Mouse (Mus musculus) naive thymus-derived CD4-positive, alpha-beta T cell, adult 2 months (primary cell): ENCODE results near the gene Zfp423.

ENCODE experiments used
- DNase-seq: peaks from one replicate; pipeline ENCODE4 v3.0.0-alpha.2; 2011; ENCODE audit warnings: low read depth

Zfp423 gene

GRCm38 (mm10) chr8:87803437-87803836 is 156.0 kb downstream of the Zfp423 start:
- DNase-seq = no peak

- no peak for DNase-seq
These were observed 156.8 kb downstream of the Zfp423 start for GRCm38 (mm10) chr8:87802571-87802970.

GRCm38 (mm10) chr8:87800121-87800520 is 159.3 kb downstream of the Zfp423 start:
- DNase-seq = no peak

DNA sequence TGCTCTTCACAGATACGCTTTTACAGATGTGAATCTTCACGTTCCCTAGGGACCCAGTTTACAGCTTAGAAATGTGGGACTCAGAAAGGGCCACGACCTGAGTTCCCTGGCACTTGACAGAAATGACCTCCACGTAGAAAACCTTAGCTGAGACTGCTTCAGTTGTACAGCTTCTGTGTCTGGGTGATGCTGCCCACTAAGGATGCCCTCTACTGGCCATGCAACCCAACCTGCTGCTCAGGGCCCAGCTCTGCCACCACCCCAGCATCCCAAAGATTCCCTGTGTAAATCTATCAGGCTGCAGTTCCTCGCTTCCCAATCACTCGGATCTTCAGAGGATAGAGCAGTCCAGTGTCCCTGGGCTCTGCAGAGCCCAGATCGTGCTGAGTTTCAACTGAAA is 163.2 kb downstream of the Zfp423 start:
- no peak for DNase-seq

DNA sequence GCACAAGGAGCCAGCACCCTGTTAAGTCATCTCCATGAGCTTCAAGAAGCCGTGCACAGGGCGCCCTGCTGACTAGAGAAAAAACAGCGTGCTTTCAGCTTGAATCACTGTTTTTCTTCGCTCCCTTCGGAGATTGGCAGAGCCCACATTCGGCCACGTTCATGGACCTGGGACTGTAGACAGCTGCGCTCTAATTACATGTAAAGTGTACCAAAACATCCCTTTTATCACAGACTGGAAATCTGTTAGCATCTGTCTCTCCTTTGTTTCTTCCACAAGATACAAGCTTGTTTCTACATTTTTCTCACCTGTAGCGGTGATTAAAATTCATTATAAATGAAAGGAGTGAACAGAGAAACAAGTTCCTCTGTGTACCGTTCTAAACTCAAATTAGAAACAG is 164.8 kb downstream of the Zfp423 start:
- DNase-seq = no peak

- no peak for DNase-seq
These were observed 168.3 kb downstream of the Zfp423 start for GRCm38 (mm10) chr8:87791103-87791502.

DNA sequence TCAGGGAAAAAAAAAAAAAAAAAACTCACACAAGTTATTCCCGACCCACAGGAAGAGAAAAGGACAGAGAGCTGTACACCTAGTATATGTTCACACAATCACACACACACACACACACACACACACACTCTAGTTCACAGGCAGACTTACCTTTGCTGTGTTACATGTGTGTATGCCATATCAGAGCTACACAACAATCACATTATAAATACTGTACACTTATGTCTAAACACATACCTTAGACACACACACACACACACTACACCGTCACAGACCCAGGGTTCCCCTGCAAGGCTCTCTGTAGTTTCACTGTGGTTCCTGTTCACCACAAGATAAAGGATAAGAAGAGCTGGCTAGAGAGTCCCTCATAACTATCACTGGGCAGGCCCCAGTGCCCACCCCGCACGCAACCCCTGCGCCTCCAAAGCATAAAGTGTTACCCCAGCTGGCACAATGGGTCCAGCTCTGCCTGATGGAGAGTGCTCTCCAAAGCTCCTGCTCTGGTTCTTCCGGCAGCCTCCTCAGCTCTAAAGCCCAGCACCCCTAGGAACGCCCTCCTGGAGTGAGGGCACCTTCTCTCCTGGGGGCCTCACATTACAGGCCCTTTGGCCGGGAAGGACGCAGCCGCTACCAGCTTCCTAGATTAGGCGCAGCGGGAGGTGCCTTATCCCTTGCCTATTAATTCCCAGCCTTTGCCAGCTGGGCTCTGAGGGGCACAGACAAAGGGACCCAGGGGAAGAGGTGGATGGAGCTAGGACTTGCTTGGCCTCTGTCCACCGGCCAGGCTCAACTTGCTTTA is 174.6 kb downstream of the Zfp423 start:
- DNase-seq = no peak

DNA sequence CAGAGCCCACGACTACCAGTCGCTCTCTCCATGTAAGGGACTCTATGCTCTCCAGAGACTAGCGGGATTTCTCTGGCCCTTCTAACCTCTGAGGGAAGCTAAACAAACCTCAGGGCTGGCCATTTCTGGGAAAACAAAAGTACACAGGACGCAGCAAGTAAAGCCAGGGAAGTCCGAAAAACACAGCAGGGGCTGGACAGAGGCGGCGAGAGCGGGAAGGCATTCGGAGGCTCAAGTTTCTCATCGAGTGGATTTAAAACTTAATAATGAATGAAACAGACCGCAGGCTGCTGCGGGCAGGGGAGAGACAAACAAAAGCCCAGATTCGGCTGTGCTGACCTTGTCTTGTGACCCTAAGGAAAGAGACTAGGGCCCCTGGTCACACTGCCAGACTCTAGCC is 175.2 kb downstream of the Zfp423 start:
- DNase-seq = no peak

GRCm38 (mm10) chr8:87783198-87783597 is 176.2 kb downstream of the Zfp423 start:
- DNase-seq = no peak

GRCm38 (mm10) chr8:87777586-87777985 is 181.8 kb downstream of the Zfp423 start:
- no peak for DNase-seq

DNA sequence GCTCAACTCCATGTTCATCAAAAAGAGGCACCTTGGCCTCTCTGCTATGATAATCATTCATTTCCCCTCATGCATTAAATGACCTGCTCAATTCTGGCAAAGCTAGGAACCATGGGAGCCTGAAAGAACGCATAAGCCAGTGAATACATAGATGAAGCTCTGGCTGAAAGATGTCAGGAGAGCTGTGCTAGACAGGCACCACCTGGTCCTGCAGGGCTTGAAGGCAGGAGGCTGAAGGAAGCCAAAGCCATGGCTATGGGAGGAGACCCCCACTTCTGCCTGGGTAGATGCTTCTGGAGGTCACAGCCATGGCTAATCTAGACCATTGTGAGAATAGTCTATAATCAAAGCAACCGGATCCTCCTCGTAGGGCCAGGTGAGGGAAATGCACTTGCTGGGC is 183.5 kb downstream of the Zfp423 start:
- no peak for DNase-seq

- no peak for DNase-seq
These were observed 184.4 kb downstream of the Zfp423 start for GRCm38 (mm10) chr8:87774966-87775365.

- no peak for DNase-seq
These were observed 186.4 kb downstream of the Zfp423 start for GRCm38 (mm10) chr8:87772894-87773502.

GRCm38 (mm10) chr8:87767882-87768281 is 191.5 kb downstream of the Zfp423 start:
- DNase-seq = no peak

DNA sequence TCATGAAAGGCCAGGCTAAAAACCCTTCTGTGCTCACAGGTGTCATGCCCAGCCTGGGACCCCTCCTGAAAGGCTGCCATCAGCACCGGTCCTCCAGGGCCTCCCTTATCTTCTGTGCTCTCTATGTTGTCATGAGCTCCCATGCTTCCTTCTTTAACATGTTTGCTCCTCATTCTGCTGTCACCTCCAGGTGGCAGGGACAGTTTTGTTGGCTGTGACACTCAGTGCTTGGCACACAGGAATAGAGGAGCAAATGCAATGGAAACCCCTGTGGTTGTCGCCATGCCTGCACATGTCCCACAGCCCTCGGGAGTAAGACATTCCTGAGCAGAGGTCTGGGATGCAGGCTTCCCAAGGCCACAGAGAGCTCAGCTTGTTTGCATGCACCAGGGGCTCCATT is 194.1 kb downstream of the Zfp423 start:
- DNase-seq = no peak

GRCm38 (mm10) chr8:87758750-87759149 is 200.6 kb downstream of the Zfp423 start:
- no peak for DNase-seq

- no peak for DNase-seq
These were observed 204.5 kb downstream of the Zfp423 start for GRCm38 (mm10) chr8:87754853-87755252.

- DNase-seq = no peak
These were observed 205.8 kb downstream of the Zfp423 start for GRCm38 (mm10) chr8:87753636-87754035.

DNA sequence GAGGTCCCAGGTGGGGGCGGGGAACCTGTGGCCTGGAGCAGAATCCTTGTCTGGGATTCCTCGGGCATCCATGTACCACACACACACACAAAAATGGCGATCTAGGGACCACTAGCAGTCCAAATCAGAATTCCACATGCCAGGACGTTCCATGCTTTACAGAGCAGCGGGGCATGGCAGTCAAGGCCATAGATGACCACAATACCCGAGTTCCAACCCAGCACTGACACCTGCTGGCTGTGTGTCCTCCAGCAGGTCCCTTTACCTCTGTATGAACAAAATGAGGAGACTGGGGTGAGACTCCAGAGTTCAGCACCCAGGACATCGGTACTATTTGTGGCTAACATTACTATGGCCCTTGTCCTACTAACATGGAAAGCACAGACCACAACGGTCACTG is 206.2 kb downstream of the Zfp423 start:
- no peak for DNase-seq

GRCm38 (mm10) chr8:87752710-87753109 is 206.7 kb downstream of the Zfp423 start:
- no peak for DNase-seq

DNA sequence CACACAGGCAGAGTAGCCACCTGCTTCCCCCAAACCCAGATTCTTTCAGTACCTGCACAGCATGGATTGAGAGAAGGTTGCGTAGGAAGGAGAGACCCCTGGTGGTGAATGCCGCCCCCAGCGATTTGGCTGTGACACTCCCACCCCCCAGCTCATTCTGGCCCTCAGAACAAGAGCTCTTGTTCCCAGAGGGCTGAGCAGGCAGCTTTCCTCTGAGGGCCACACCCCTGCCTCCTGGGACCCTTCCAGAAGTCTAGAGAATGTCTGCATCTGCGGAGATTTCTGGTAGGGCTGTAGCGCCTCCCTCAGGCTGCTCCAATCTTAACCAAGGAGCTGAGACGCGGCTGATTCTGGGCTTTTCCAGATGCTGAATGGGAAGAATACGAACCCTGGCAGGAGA is 211.8 kb downstream of the Zfp423 start:
- no peak for DNase-seq

DNA sequence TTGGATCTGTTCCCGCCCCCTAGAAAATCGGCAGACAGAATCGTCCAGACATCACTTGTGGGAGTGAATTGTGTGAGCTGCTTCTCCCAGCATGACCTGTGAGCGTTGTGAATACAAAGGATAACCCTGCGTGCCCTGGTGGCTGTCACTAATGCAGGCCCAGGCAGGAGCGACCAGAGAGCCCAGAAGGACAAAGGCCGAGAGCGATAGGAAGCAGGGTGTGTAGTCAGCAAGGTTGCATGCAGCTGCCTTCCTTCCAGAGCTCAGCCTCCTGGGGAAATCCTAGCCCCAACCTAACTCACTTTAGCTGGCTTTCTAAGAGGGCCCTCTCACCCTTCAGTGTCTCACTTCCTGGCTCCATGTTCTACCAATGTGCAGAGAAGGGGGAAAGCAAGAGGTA is 212.3 kb downstream of the Zfp423 start:
- DNase-seq = no peak

DNA sequence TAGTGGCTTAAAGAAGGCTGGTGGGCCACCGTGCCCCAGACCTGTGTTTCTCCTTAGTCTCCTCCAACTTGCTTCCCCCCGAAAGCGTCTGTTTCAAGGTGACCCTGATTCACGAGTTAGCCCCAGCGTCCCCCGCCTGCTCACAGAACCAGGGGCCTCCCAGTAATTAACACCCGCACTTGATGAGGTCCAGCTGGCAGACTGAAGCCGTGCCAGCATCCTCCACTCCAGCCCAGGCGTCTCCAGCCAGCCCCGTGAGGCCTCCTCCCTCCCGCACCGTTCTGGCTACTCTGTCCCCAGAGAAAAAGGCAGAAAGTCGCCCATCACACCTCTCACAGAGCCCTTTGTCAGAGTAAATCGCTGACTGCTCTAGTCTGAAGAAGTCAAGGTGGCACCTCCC is 213.3 kb downstream of the Zfp423 start:
- no peak for DNase-seq
